Mouse (Mus musculus) myocyte (in vitro differentiated cells): Measurements from ENCODE around the gene Grin2a. TPM values are rescaled to one million over a fixed set of nuclear protein-coding genes. Genes with fewer than 3 reads are reported as not detected.

Experiments used
- H3K27me3 ChIP-seq: one replicate; pipeline ENCODE4 v1.6.1; 2011; ENCODE audit not compliant: control insufficient read depth, insufficient read depth, insufficient read length
- H3K36me3 ChIP-seq: one replicate; pipeline ENCODE4 v1.6.1; 2011; ENCODE audit not compliant: control insufficient read depth, insufficient read depth
- H3K4me2 ChIP-seq: one replicate; pipeline ENCODE4 v1.6.1; 2011; ENCODE audit warnings: low read depth, control low read depth
- H3K4me3 ChIP-seq: one replicate; pipeline ENCODE4 v1.5.1; 2011; ENCODE audit warnings: mild to moderate bottlenecking, control low read depth, moderate library complexity
- H3K79me2 ChIP-seq: one replicate; pipeline ENCODE4 v1.6.1; 2011; ENCODE audit not compliant: control insufficient read depth, insufficient read depth
- H3ac ChIP-seq: one replicate; pipeline ENCODE4 v1.6.1; 2011; ENCODE audit not compliant: control insufficient read depth, insufficient read length
- CEBPB ChIP-seq: IDR thresholded peaks from 2 replicates; pipeline ENCODE4 v1.6.1; 2011; ENCODE audit warnings: mild to moderate bottlenecking, moderate library complexity; ENCODE audit not compliant: poor library complexity, insufficient read depth, severe bottlenecking
- E2F4 ChIP-seq: IDR thresholded peaks from one replicate; pipeline ENCODE4 v1.6.1; 2011; ENCODE audit warnings: mild to moderate bottlenecking, control low read depth, moderate library complexity; ENCODE audit not compliant: insufficient read depth
- MAX ChIP-seq: IDR thresholded peaks from one replicate; pipeline ENCODE4 v1.6.1; 2011; ENCODE audit warnings: low read depth, mild to moderate bottlenecking, control low read depth
- MYOD1 ChIP-seq, 3 experiments: IDR thresholded peaks; one replicate each; pipeline ENCODE4 v1.6.1; 2011; ENCODE audit warnings: control low read depth in 2 of 3, low read depth in 2 of 3, mild to moderate bottlenecking in 2 of 3, moderate library complexity in 1 of 3; ENCODE audit not compliant: insufficient read length in 2 of 3, control insufficient read depth in 1 of 3
- MYOG ChIP-seq, 3 experiments: IDR thresholded peaks; one replicate each; pipeline ENCODE4 v1.6.1; 2011; ENCODE audit warnings: control low read depth in 2 of 3, low read depth in 2 of 3, mild to moderate bottlenecking in 2 of 3; ENCODE audit not compliant: insufficient read length in 2 of 3, control insufficient read depth in 1 of 3, insufficient read depth in 1 of 3
- POLR2A ChIP-seq: IDR thresholded peaks from one replicate; pipeline ENCODE4 v1.6.1; 2011; ENCODE audit warnings: low read depth, mild to moderate bottlenecking, control low read depth, moderate library complexity; ENCODE audit not compliant: insufficient read length
- POLR2AphosphoS2 ChIP-seq: IDR thresholded peaks from one replicate; pipeline ENCODE4 v1.6.1; 2011; ENCODE audit warnings: low read depth, control low read depth; ENCODE audit not compliant: insufficient read length
- REST ChIP-seq: IDR thresholded peaks from one replicate; pipeline ENCODE4 v1.6.1; 2011; ENCODE audit warnings: mild to moderate bottlenecking, control low read depth, moderate library complexity; ENCODE audit not compliant: insufficient read depth, insufficient read length
- SRF ChIP-seq: IDR thresholded peaks from one replicate; pipeline ENCODE4 v1.6.1; 2011; ENCODE audit warnings: low read depth; ENCODE audit not compliant: control insufficient read depth, insufficient read length
- TCF12 ChIP-seq: IDR thresholded peaks from one replicate; pipeline ENCODE4 v1.6.1; 2011; ENCODE audit warnings: mild to moderate bottlenecking, control low read depth; ENCODE audit not compliant: poor library complexity, insufficient read depth, severe bottlenecking
- TCF3 ChIP-seq: IDR thresholded peaks from one replicate; pipeline ENCODE4 v1.6.1; 2011; ENCODE audit warnings: low read depth, control low read depth; ENCODE audit not compliant: insufficient read length
- USF1 ChIP-seq: IDR thresholded peaks from one replicate; pipeline ENCODE4 v1.6.1; 2011; ENCODE audit warnings: low read depth, mild to moderate bottlenecking, control low read depth, moderate library complexity
- polyA plus RNA-seq: library from polyadenylated mRNA; unstranded; fragments of >200 nt; fragmentation: generic; extraction: Trizol; gene quantifications from one replicate; pipeline ENCODE4 v1.2.1, GENCODE M21; 2012; ENCODE audit warnings: missing spikeins

The Grin2a gene
- polyA plus RNA-seq, 1 experiment = 0.01 TPM

DNA sequence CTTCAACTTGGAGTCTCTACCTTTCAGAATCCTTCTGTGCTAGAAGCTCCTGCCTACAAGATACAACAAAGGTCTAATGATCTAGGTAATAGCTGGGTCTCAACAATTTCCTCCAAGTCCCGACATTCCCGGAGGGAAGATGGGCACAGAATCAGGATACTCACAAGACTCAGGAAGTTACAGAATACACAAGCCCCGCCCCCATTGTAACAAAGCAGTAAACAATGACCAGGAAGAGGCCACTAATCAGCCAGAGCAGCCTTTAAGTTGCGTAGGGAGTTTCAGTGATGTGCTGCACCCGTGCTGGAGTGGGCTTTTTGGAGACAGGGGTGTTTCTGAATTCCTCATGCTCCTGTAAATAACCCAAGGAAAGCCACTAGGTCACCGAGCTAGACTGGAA is 31.4 kb upstream of the Grin2a start:
- H3K27me3 ChIP-seq = no peaks in the 10 kb centered on the region
- H3ac ChIP-seq = no peak overlapping the region
- no peak overlapping the region for H3K4me2 ChIP-seq
- no peak overlapping the region for H3K4me3 ChIP-seq
- TF ChIP-seq MYOD1 (IDR thresholded peaks at IDR 0.05; ENCODE audit: control insufficient read depth in 1 of 3, insufficient read length in 2 of 3, low read depth in 2 of 3) (no peak), TCF3 (no peak), USF1 (no peak), POLR2A (no peak), POLR2AphosphoS2 (no peak), CEBPB (no peak), MAX (no peak), REST (no peak), SRF (no peak), E2F4 (no peak), TCF12 (no peak)
- no peaks in the 10 kb centered on the region for H3K79me2 ChIP-seq
- no peaks in the 10 kb centered on the region for H3K36me3 ChIP-seq

DNA sequence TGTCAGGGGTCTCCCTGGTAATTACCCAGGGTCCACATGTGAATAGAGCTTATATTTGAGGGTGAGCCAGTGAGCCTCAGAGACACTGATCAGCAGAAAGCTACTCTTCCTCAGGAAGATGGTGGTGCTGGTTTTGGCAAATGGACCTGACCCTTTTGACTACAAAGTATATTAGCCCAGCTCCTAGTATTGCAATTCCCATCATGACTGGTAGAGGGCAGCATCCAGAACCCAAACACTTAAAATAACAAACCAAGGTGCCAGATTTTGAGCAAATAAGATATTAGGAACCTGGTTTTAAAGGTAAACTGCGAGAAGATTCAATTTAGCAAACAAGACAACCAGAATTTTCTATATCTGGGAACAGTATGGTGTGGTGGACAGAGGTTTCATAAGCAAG is 14.4 kb upstream of the Grin2a start:
- no peak overlapping the region for H3K4me3 ChIP-seq
- no peaks in the 10 kb centered on the region for H3K79me2 ChIP-seq
- no peaks in the 10 kb centered on the region for H3K27me3 ChIP-seq
- no peak overlapping the region for H3ac ChIP-seq
- H3K4me2 ChIP-seq = no peak overlapping the region
- H3K36me3 ChIP-seq = no peaks in the 10 kb centered on the region
- TF ChIP-seq TCF12 (no peak), TCF3 (no peak), POLR2AphosphoS2 (no peak), MYOD1 (IDR thresholded peaks at IDR 0.05; ENCODE audit: control insufficient read depth in 1 of 3, insufficient read length in 2 of 3, low read depth in 2 of 3) (no peak), USF1 (no peak), SRF (no peak), MYOG (IDR thresholded peaks at IDR 0.05; ENCODE audit: control insufficient read depth in 1 of 3, insufficient read depth in 1 of 3, insufficient read length in 2 of 3, low read depth in 2 of 3) (no peak), POLR2A (no peak), CEBPB (no peak), REST (no peak), MAX (no peak)

- no peak for TF ChIP-seq USF1
- TF ChIP-seq E2F4 = no peak
- TF ChIP-seq POLR2AphosphoS2 = no peak
- no peak for TF ChIP-seq MYOD1 (IDR thresholded peaks at IDR 0.05; ENCODE audit: control insufficient read depth in 1 of 3, insufficient read length in 2 of 3, low read depth in 2 of 3)
- no peak for TF ChIP-seq MYOG (IDR thresholded peaks at IDR 0.05; ENCODE audit: control insufficient read depth in 1 of 3, insufficient read depth in 1 of 3, insufficient read length in 2 of 3, low read depth in 2 of 3)
- TF ChIP-seq TCF12 = no peak
- no peak for TF ChIP-seq MAX
- TF ChIP-seq SRF = no peak
- TF ChIP-seq REST = no peak
- no peak for TF ChIP-seq POLR2A
- no peak for TF ChIP-seq TCF3
- TF ChIP-seq CEBPB = no peak
- Histone ChIP-seq H3K4me2 (no peak overlapping the region), H3K4me3 (no peak overlapping the region), H3ac (no peak overlapping the region), H3K79me2 (no peaks in the 10 kb centered on the region), H3K36me3 (no peaks in the 10 kb centered on the region), H3K27me3 (peaks cover 15% of the 10 kb centered on the region)
Measured at GRCm38 (mm10) chr16:10005606-10006005, 10.2 kb upstream of the Grin2a start.

DNA sequence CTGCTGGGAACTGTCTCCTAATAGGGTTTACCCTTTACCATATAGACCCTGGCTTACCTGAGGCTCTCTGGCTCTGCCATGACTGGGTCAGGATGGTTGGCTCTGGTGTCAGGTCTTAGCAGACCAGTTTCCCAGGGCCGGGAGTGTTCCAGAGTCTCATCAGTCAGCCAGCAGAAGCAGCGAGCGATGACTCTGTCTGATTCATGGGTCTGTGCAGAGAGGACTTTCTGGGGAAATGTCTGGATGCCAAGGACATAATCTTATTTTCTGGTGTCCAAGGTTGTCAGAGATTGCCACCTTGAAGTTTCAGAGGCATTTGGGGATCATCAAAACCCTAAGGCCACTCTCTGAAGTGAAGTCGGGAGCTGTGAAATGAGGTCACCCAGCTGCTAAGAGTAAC is 8.7 kb upstream of the Grin2a start:
- H3K4me2 ChIP-seq = no peak overlapping the region
- TF ChIP-seq MYOD1 (IDR thresholded peaks at IDR 0.05; ENCODE audit: control insufficient read depth in 1 of 3, insufficient read length in 2 of 3, low read depth in 2 of 3) (no peak), POLR2AphosphoS2 (no peak), SRF (no peak), POLR2A (no peak), MYOG (IDR thresholded peaks at IDR 0.05; ENCODE audit: control insufficient read depth in 1 of 3, insufficient read depth in 1 of 3, insufficient read length in 2 of 3, low read depth in 2 of 3) (no peak), TCF3 (no peak), USF1 (no peak), CEBPB (no peak), E2F4 (no peak), TCF12 (no peak), MAX (no peak)
- no peaks in the 10 kb centered on the region for H3K79me2 ChIP-seq
- H3ac ChIP-seq = no peak overlapping the region
- no peaks in the 10 kb centered on the region for H3K36me3 ChIP-seq
- no peak overlapping the region for H3K4me3 ChIP-seq
- peaks cover 15% of the 10 kb centered on the region for H3K27me3 ChIP-seq

DNA sequence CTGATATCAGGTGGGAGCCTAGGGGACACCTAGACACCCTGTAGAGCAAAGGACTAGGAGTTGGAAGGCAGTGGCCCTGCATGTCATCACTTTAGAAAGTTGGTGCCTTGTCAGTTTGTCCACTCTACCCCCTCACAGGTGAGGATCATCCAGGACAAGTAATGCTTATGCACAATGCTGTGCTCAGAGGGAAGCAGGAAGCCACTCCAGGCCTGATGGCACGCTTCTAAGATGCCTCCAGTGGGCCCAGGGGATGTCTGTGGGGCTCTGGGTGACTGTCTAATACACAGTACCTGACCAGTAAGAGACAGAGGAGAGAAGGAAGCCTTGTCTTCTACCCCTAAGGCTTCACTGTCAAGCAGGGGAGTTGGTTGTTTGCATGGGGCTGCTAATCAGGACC is 7.6 kb upstream of the Grin2a start:
- TF ChIP-seq REST = no peak
- TF ChIP-seq SRF = no peak
- no peak for TF ChIP-seq TCF3
- no peak for TF ChIP-seq POLR2AphosphoS2
- no peak for TF ChIP-seq POLR2A
- no peak for TF ChIP-seq USF1
- no peak for TF ChIP-seq MYOD1 (IDR thresholded peaks at IDR 0.05; ENCODE audit: control insufficient read depth in 1 of 3, insufficient read length in 2 of 3, low read depth in 2 of 3)
- TF ChIP-seq CEBPB = no peak
- TF ChIP-seq TCF12 = no peak
- TF ChIP-seq MYOG (IDR thresholded peaks at IDR 0.05; ENCODE audit: control insufficient read depth in 1 of 3, insufficient read depth in 1 of 3, insufficient read length in 2 of 3, low read depth in 2 of 3) = no peak
- no peak for TF ChIP-seq E2F4
- no peak for TF ChIP-seq MAX
- Histone ChIP-seq H3K27me3 (peaks cover 15% of the 10 kb centered on the region), H3K4me2 (no peak overlapping the region), H3K4me3 (no peak overlapping the region), H3K36me3 (no peaks in the 10 kb centered on the region), H3K79me2 (no peaks in the 10 kb centered on the region), H3ac (no peak overlapping the region)
